Mouse (Mus musculus) retina, embryonic 14.5 days (tissue): ENCODE results near the gene Patj.

ENCODE experiments used
- DNase-seq: peaks from one replicate; pipeline ENCODE4 v3.0.0-alpha.2; 2015; ENCODE audit warnings: low spot score

The Patj gene

DNA sequence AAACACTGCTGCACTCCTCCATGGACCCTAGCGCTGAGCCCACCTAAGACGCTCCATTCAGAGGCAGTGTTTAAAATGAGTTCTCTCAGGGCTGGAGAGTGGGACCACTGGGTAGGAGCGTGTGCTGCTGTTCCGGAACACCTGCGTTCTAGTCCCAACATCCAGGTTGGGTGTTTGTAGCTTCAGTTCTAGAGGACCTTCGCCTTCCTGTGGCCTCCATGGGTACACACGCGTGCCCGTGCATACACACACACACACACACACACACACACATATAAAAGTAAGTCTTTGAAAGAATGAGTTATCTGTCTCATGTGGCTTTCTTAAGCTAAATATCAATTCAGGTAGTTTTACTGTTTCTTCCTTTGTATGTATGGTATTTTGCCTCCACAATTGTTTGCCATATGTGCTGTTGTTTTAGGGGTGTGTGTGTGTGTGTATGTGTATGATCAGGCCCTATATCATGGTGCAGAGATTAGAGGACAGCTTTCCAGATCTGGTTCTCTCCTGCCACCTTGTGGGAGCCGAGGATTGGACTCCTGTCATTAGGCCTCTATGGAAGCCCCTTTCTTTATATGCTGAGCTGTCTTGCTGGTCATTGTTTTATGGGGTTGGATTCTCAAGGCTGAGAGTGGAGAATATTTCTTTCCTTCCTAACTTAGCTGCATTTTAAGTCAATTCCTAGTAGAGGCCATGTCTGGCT, 49.0 kb downstream of the Patj start:
- peak; percentile 78 for DNase-seq

DNA sequence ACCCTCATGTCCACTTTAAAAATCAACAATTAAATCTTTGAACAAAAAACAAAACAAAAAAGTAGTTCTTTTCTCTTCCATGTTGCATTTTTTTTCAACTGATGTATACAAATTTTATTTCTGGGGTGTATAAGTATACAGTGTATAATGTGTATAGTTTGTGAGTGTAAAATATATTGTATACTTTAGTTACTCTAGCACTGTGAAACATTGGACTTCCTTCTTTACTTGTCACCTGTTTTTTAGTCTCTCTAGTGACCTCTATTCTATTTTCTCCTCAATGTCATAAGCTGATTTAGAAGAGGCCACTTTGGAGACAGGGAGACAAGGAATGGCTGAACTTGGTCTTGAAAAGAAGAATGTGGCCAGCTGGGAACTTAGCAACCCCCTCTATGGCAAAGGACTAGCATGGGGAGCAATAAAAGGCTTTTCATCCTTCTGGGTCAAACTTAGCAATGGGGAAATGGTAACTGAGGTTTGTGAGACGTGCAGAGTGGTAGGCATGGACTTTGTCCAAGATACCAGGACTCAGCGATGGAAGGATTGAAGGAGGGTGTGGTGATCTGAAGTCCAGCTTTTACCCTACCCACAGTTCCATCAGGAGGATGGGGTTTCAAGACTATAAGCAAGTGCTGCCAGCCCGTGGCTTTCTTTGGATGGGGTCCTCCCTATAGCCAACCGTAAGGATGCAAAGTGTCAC, 54.1 kb downstream of the Patj start:
- DNase-seq, result no peak

DNA sequence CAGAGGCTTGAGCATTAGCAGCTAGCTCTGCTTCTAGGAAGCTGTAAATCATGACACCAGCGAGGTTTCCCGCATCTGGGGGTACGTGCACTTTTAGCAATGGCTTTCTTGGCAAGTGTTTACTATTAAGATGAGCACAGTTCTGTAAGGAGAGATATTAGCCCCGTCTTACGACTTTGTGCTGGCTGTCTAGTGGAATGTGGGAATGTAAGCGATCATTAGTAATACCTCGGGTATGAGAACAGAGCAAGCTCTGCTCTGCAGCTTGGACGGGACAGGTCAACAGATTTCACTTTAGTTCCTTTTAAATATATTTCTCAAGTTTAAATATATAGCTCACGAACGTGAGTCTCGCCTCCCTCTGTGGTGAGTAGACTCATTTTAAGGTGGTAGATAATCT, 54.7 kb downstream of the Patj start:
- no peak for DNase-seq

DNA sequence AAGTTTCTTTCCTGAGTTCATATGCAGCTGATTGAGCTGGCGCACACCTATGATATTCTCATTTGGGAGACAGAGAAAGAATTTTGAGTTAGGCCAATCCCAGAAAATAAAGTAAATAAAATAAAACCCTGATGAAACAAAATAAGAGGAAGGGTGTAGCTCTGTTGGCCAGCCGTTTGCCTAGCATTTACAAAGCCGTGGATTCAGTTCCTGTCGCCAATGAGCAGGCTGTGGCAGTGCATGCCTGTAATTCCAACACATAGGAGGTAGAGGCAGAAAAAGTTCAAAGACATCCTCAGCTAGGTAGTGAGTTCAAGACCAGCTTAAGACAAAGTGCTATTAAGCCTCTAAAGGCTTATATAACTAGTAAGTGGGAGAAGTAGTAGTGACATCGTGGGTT, 55.2 kb downstream of the Patj start:
- no peak for DNase-seq

DNA sequence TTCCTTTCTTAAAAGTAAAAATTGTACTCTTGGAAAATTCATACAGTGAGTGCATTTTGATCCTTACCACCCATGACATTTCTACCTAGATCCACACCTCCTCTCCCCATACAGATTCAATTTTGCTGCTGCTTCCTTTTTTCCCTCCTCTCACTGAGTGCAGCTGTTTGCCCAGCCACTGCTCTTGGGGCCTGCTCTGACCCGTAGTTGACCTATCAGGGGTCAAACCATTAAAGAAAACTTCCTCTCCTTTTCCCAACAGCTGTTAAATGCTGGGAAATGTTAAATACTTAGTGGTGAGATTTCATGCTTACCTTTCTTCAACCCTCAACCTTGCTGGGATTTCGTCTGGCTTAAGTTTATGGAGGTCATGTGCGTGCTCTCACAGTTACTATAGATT, 55.7 kb downstream of the Patj start:
- DNase-seq, result no peak

DNA sequence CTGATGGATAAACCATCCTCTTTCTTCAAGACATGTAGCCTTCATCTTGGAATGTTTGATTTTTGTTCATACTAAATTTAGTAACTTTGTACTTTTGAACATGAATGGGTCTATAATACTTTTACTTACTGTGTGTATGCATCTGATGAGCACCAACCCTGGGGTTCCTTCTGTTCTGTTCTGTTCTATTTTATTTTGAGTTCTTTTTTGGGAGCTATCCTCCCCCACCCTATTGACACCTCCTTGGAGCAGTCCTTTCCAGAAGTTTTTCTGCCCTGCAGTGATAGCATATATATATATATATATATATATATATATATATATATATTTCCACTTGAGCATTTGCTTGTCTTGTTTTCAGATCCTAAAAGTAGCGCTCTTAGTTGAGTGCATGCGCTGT, 57.1 kb downstream of the Patj start:
- DNase-seq, result no peak

DNA sequence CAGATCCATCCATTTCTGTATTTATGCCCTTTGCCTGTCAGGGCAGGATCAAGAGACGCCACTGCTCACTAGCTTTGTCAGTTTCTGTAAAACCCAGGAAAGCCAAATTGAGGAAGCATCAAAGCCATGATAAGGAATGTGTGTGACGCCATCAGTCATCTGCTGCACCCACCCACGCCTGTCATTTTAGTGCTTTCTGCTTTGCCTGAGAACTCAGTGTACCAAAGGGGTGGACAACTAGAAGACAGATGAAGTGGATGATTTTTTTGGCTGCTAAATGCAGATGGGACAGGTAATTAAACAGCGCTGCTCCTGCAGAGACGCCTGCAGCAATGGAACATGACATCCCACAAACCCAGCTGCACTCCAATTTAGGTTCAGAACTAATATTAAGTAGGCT, 57.6 kb downstream of the Patj start:
- DNase-seq, result no peak

GRCm38 (mm10) chr4:98455352-98455751, 59.8 kb downstream of the Patj start:
- no peak for DNase-seq

DNA sequence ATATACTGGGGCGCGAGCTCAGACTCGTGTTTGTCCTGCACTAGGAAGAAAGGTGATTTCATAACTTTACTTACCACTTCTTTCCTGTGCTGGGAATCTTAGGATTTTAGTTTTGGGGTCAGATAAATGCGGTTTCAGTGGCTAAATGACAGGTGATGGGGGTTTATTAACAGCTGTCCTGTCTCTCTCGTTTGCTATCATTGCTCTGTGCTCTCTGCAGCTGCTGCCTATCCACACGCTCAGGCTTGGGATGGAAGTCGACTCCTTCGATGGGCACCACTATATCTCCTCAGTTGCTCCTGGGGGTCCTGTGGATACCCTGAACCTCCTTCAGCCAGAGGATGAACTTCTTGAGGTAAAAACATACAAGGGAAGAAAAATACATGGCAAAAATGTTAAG, 60.3 kb downstream of the Patj start:
- no peak for DNase-seq

GRCm38 (mm10) chr4:98461804-98462341, 66.3 kb downstream of the Patj start:
- no peak for DNase-seq

DNA sequence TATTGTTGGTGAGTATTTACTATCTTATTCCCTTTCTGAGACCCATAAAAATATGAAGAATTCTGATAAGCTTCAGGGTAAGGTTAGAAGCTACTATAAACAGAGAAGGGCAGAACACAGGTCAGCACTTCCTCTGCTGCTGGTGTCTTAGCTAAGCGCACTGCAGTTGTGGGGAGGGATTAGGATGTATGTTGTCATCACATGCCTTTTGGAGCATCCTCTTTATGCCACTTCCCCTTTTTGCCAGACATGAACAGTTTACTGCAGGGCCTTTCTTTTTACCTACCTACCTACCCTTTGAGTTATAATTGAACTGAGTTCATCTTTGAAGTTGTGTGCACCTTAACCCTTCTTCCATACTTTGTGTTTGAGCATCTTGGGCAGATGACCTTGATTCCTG, 69.9 kb downstream of the Patj start:
- no peak for DNase-seq

DNA sequence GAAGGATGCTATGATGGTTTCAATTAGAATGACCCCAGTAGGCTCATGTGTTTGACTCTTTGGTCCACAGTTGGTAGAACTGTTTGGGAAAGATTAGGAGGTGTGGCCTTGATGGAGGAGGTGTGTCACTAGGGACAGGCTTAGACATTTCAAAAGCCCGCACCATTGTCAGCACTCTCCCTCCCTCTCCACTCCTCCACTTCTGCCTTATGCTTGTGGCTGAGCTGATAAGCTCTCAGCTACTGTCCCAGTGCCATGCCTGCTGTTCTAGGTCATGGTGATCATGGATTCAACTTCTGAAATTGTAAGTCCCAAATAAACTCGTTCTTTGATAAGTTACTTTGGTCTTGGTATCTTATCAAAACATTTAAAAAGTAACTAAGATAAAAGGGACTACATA, 70.3 kb downstream of the Patj start:
- no peak for DNase-seq

DNA sequence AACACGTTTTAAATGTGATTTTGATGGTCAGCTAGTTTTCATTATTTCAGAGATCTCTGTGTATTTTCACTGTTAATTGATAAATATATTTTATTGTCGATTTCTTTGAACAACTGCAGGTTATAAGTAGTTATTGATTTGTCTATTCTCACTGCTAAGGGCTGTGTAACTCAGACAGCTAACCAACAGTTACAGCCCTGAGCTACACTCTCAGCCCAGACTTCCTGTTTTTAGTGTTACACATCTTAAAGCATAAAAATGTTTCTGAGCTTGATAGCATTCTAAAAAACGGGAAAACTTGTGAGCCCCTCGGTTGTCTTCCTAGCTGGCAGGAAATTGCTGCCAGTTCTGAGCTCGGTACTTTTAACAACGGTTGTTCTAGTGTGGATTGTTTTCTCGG, 75.8 kb downstream of the Patj start:
- DNase-seq, result no peak

GRCm38 (mm10) chr4:98473491-98473890, 77.9 kb downstream of the Patj start:
- DNase-seq, result no peak

- no peak for DNase-seq
Observed at GRCm38 (mm10) chr4:98478005-98478404, 82.4 kb downstream of the Patj start.

DNA sequence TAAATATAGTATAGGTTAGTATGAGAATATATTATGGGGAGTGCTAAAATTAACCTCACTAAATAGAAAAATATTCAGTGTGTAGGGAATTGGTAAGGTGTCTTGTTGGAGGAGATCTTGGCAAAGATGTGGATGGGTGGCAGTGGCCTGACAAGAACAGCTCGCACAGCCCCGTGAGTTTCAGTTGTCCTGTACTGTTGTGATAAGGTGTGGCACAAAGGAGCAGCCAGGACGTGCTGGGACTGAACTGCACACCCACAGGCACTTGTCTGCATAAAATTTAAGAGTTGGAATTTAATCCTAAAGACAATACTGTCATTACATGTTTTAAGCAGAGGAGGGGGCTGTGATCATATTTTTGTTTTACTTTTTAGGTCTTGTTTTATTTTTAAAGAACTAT, 90.9 kb downstream of the Patj start:
- DNase-seq, result no peak

- no peak for DNase-seq
Observed at GRCm38 (mm10) chr4:98486901-98487300, 91.3 kb downstream of the Patj start.

DNA sequence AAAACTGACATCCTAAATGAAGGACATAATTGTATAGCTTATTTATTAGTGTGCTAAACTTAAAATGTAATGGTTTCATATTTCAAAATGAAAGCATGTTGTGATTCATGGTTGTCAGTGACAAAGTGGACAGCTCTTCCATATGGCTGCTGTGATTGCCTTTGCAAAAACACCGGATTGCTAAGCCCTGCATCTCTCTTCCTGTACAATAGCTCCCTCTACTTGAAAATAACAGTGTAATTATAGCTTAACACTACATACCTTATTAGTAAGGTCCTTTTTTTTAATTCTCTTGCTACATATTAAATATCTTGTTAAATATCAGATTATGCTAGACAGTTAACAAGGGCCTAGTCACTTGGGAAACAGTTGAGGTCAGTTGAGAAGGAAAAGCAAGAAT, 93.8 kb downstream of the Patj start:
- no peak for DNase-seq

DNA sequence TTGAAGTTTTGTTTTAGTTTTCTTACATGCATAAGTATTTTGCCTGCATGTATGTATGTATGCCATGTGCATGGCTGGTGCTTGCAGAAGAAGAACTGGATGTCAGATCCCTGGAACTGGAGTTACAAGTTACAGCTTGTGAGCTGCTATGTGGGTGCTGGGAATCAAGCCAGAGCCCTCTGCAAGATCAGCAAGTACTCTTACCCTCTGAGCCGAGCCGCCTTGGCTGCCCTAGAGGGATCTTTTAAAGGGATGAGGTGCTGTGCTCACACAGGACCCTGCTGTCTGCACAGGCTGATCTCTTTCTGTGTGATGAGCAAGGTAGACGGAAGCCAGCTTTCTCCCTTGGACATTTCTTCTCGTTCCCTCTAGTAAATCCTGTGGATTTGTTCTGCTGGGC, 102.8 kb downstream of the Patj start:
- no peak for DNase-seq

DNA sequence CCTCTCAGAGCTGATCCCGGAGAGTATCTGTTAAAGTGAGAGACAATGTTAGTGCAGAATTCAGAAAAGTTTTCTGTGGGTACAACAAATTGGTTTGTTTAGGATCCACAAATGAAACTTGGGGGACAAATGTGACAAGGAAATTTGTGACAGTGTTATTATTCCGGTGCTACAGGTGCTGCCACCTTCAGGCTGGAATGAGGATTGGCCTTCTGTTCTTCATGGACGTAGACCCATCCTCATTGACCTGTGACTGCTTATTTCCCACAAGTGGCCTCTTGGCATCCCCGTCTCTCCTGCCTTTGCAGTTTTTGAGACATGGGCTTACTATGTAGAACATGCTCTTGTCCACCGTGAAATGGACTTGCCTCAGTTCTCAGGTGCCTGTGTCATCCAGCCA, 104.6 kb downstream of the Patj start:
- DNase-seq, result no peak

DNA sequence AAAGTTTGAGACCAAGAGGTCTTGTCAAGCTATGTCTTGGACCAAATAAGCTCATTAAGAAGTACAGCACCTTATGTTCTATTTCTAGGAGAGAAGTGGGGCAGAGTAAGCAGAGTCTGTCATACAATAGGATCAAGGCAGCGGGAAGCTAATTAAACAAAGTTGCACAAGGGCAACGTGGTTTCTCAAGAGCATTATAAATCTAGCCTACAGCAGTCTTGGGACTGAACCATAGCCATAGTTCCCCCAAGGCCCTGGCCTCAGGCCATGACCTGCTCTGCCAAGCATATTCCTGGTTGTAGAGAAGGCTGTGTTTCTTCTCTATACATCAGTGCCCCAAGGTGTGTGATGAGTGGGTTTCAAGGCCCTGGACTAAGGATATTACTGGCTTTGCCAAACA, 105.3 kb downstream of the Patj start:
- no peak for DNase-seq

- no peak for DNase-seq
Observed at GRCm38 (mm10) chr4:98504743-98505142, 109.2 kb downstream of the Patj start.

DNA sequence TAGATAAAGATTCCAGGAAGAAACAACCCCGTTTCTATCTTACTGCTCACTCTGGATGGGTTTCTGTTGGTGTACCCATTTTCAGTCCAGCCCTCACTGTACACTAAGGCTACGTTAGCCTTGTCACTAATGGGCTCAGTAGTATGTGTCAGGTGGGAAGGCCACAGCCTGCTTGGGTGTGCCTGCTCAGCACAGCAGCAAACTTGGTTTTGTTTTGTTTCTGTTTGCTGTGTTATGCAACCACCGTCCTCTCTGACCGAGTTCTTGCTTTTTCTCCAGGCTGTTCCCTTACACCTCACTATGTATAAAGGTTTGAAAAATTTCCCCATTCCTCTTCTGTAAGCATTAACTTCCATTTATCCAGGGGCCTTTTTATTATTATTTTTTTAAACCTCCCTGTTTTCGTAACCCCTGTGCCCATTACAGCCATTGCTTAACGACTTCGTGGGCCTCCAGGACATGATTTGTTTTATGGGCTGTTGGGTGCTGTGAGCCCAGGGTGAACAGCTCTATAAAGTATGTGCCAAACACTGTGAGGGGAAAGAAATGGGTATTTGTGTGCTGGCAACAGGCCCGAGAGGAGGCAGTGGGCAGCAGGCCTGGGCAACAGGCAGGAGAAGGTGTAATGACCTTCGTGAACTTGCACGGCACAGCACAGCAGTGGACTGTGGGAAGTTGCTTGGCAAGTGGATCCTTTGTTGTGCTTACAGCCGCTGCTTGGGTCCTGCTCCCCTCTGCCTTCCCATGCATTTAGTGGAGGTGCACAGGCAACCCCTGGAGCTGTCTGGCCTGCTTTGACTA, 113.1 kb downstream of the Patj start:
- no peak for DNase-seq
